Mouse (Mus musculus) cerebral cortex, adult 2 months (tissue): ENCODE results near the gene Tceal8.

ENCODE experiments used
- WGBS: fragments of 180-500 bp; shearing (Covaris S2); methylation state at CpG from one replicate; pipeline ENCODE4 v1.1.7; 2018; 5-methylcytosine and 5-hydroxymethylcytosine counted together

Tceal8 gene

GRCm38 (mm10) chrX:136127744-136128064, 44.4 kb downstream of the Tceal8 start:
- WGBS: 1% methylated on average over 5 of the region's 5 CpGs

- WGBS: 60% methylated on average over 8 of the region's 8 CpGs
Measured at GRCm38 (mm10) chrX:136127038-136127743, 45.0 kb downstream of the Tceal8 start.
